Mouse (Mus musculus): Measurements from ENCODE around the gene Nudt11. TPM values are rescaled to one million over a fixed set of nuclear protein-coding genes. Genes with fewer than 3 reads are reported as not detected.
"Not testable (repeated sequence)": the region's sequence is repeated elsewhere in the genome, so short reads cannot be mapped to it uniquely, and the experiment has no call there.

The Nudt11 gene
- 13.7 and 13.8 TPM in 2 replicates for polyA plus RNA-seq (2014; fragmentation: Nextera tagmentation; extraction: Ambion mirVana)

GRCm38 (mm10) chrX:6047066-6047935 lies at the start of gene Nudt11:
Gene Nudt11 (plus strand): TSS chrX:6047453.
- ATAC-seq (replicated peaks; ENCODE audit: low FRiP score), result peak; percentile 89
- H3K9me3 ChIP-seq (ENCODE audit: control insufficient read depth, low read length); H3K27me3 ChIP-seq (ENCODE audit: control insufficient read depth, insufficient read depth, low read length); H3K9ac ChIP-seq (ENCODE audit: low read length); H3K4me1 ChIP-seq (replicated peaks; ENCODE audit: control insufficient read depth, insufficient read depth, low read length); DNase-seq (ENCODE audit: low spot score); H3K27ac ChIP-seq (ENCODE audit: low read depth, low read length); H3K36me3 ChIP-seq (ENCODE audit: control insufficient read depth, insufficient read depth, low read length); H3K4me2 ChIP-seq (ENCODE audit: low read depth, low read length, severe bottlenecking): not testable (repeated sequence)
- no CpG with 5 or more reads among the region's 121 CpGs for WGBS
- H3K4me3 ChIP-seq (ENCODE audit: low read depth, low read length), result peak within 1 kb of the TSS; percentile 24; the same call in 1 of the 2 replicates

- not testable (repeated sequence) for H3K4me1 ChIP-seq (replicated peaks; ENCODE audit: control insufficient read depth, insufficient read depth, low read length); H3K9me3 ChIP-seq (ENCODE audit: control insufficient read depth, low read length); DNase-seq (ENCODE audit: low spot score); H3K4me2 ChIP-seq (ENCODE audit: low read depth, low read length, severe bottlenecking); H3K9ac ChIP-seq (ENCODE audit: low read length); H3K36me3 ChIP-seq (ENCODE audit: control insufficient read depth, insufficient read depth, low read length); H3K27ac ChIP-seq (ENCODE audit: low read depth, low read length); H3K27me3 ChIP-seq (ENCODE audit: control insufficient read depth, insufficient read depth, low read length)
- peak; percentile 73 for ATAC-seq (replicated peaks; ENCODE audit: low FRiP score)
- 0% methylated on average over 2 of the region's 60 CpGs for WGBS
- H3K4me3 ChIP-seq (ENCODE audit: low read depth, low read length), result peak overlapping the region; percentile 24; the same call in 1 of the 2 replicates
These were observed 822 bp downstream of the Nudt11 start for GRCm38 (mm10) chrX:6047936-6048614.

GRCm38 (mm10) chrX:6061563-6061962 lies 14.3 kb downstream of the Nudt11 start:
- Histone ChIP-seq H3K27ac (ENCODE audit: low read depth, low read length) (no peak overlapping the region), H3K9me3 (ENCODE audit: control insufficient read depth, low read length) (no peaks in the 10 kb centered on the region), H3K4me1 (replicated peaks; ENCODE audit: control insufficient read depth, insufficient read depth, low read length) (no peaks in the 10 kb centered on the region), H3K27me3 (ENCODE audit: control insufficient read depth, insufficient read depth, low read length) (no peaks in the 10 kb centered on the region), H3K4me3 (ENCODE audit: low read depth, low read length) (no peak overlapping the region), H3K4me2 (ENCODE audit: low read depth, low read length, severe bottlenecking) (no peak overlapping the region), H3K9ac (ENCODE audit: low read length) (no peak overlapping the region), H3K36me3 (ENCODE audit: control insufficient read depth, insufficient read depth, low read length) (no peaks in the 10 kb centered on the region)
- 86% methylated on average over 1 of the region's 1 CpGs for WGBS
- no peak for DNase-seq (ENCODE audit: low spot score)
- no peak for ATAC-seq (replicated peaks; ENCODE audit: low FRiP score)

- Histone ChIP-seq H3K36me3 (ENCODE audit: control insufficient read depth, insufficient read depth, low read length) (no peaks in the 10 kb centered on the region), H3K27me3 (ENCODE audit: control insufficient read depth, insufficient read depth, low read length) (no peaks in the 10 kb centered on the region), H3K9me3 (ENCODE audit: control insufficient read depth, low read length) (peaks cover 10% of the 10 kb centered on the region), H3K27ac (ENCODE audit: low read depth, low read length) (no peak within 1 kb of the TSS), H3K4me1 (replicated peaks; ENCODE audit: control insufficient read depth, insufficient read depth, low read length) (no peaks in the 10 kb centered on the region), H3K9ac (ENCODE audit: low read length) (no peak within 1 kb of the TSS), H3K4me3 (ENCODE audit: low read depth, low read length) (no peak within 1 kb of the TSS), H3K4me2 (ENCODE audit: low read depth, low read length, severe bottlenecking) (no peak within 1 kb of the TSS)
- no peak for ATAC-seq (replicated peaks; ENCODE audit: low FRiP score)
- no peak for DNase-seq (ENCODE audit: low spot score)
- WGBS, result 92% methylated on average over 39 of the region's 39 CpGs
These were observed 35.9 kb downstream of the Nudt11 start, which contains the start of gene AU022751 for GRCm38 (mm10) chrX:6082954-6083680. Gene AU022751 (minus strand): TSS chrX:6083419.

- H3K27ac ChIP-seq (ENCODE audit: low read depth, low read length), result peak overlapping the region; percentile 25; the same call in 1 of the 2 replicates
- H3K9me3 ChIP-seq (ENCODE audit: control insufficient read depth, low read length), result no peaks in the 10 kb centered on the region
- H3K4me1 ChIP-seq (replicated peaks; ENCODE audit: control insufficient read depth, insufficient read depth, low read length), result no peaks in the 10 kb centered on the region
- 20% methylated on average over 12 of the region's 12 CpGs for WGBS
- ATAC-seq (replicated peaks; ENCODE audit: low FRiP score) (peak; percentile 31; the same call in 1 of the 2 replicates), DNase-seq (ENCODE audit: low spot score) (no peak)
- H3K4me2 ChIP-seq (ENCODE audit: low read depth, low read length, severe bottlenecking), result peak overlapping the region; percentile 51
- peak overlapping the region; percentile 32 for H3K4me3 ChIP-seq (ENCODE audit: low read depth, low read length)
- H3K36me3 ChIP-seq (ENCODE audit: control insufficient read depth, insufficient read depth, low read length), result no peaks in the 10 kb centered on the region
- H3K9ac ChIP-seq (ENCODE audit: low read length), result peak overlapping the region; percentile 57
- no peaks in the 10 kb centered on the region for H3K27me3 ChIP-seq (ENCODE audit: control insufficient read depth, insufficient read depth, low read length)
These were observed 44.3 kb downstream of the Nudt11 start for GRCm38 (mm10) chrX:6091547-6091946.

- peak; percentile 97 for ATAC-seq (replicated peaks; ENCODE audit: low FRiP score)
- H3K27ac ChIP-seq (ENCODE audit: low read depth, low read length), result peak overlapping the region; percentile 25
- peak overlapping the region; percentile 32 for H3K4me3 ChIP-seq (ENCODE audit: low read depth, low read length)
- WGBS, result 18% methylated on average over 25 of the region's 30 CpGs
- H3K27me3 ChIP-seq (ENCODE audit: control insufficient read depth, insufficient read depth, low read length), result no peaks in the 10 kb centered on the region
- no peaks in the 10 kb centered on the region for H3K36me3 ChIP-seq (ENCODE audit: control insufficient read depth, insufficient read depth, low read length)
- DNase-seq (ENCODE audit: low spot score), result peak; percentile 75
- H3K9ac ChIP-seq (ENCODE audit: low read length), result peak overlapping the region; percentile 57
- H3K4me2 ChIP-seq (ENCODE audit: low read depth, low read length, severe bottlenecking), result peak overlapping the region; percentile 51
- H3K9me3 ChIP-seq (ENCODE audit: control insufficient read depth, low read length), result no peaks in the 10 kb centered on the region
- no peaks in the 10 kb centered on the region for H3K4me1 ChIP-seq (replicated peaks; ENCODE audit: control insufficient read depth, insufficient read depth, low read length)
These were observed 44.9 kb downstream of the Nudt11 start for GRCm38 (mm10) chrX:6091996-6092757.
